Mouse (Mus musculus) neural tube, embryonic 12.5 days (tissue): Measurements from ENCODE around the gene Phc2. TPM values are rescaled to one million over a fixed set of nuclear protein-coding genes. Genes with fewer than 3 reads are reported as not detected.

ENCODE experiments used
- ATAC-seq: fragments of 200-750 bp; cut with Nextera tagmentation; 2 replicates; pipeline ENCODE4 v1.8.0; 2017; ENCODE audit warnings: low read depth, mild to moderate bottlenecking, moderate TSS enrichment, moderate library complexity; ENCODE audit not compliant: low FRiP score
- H3K27ac ChIP-seq: fragments of 300-500 bp; sonication (generic); 2 replicates; pipeline ENCODE4 v1.5.1; 2016
- H3K27me3 ChIP-seq: fragments of 300-500 bp; sonication (generic); replicated peaks from 2 replicates; pipeline ENCODE4 v1.6.1; 2016; ENCODE audit warnings: mild to moderate bottlenecking
- H3K36me3 ChIP-seq: fragments of 300-500 bp; sonication (generic); 2 replicates; pipeline ENCODE4 v1.6.1; 2016; ENCODE audit warnings: mild to moderate bottlenecking
- H3K4me1 ChIP-seq: fragments of 300-500 bp; sonication (generic); 2 replicates; pipeline ENCODE4 v1.6.1; 2016
- H3K4me2 ChIP-seq: fragments of 300-500 bp; sonication (generic); replicated peaks from 2 replicates; pipeline ENCODE4 v1.6.1; 2016; ENCODE audit warnings: mild to moderate bottlenecking
- H3K4me3 ChIP-seq: fragments of 300-500 bp; sonication (generic); 2 replicates; pipeline ENCODE4 v1.5.1; 2016
- H3K9ac ChIP-seq: fragments of 300-500 bp; sonication (generic); 2 replicates; pipeline ENCODE4 v1.6.1; 2016; ENCODE audit warnings: mild to moderate bottlenecking
- H3K9me3 ChIP-seq: fragments of 300-500 bp; sonication (generic); 2 replicates; pipeline ENCODE4 v1.6.1; 2016; ENCODE audit warnings: mild to moderate bottlenecking
- WGBS: fragments of 180-500 bp; shearing (Covaris S2); methylation state at CpG from one replicate; pipeline ENCODE4 v1.1.7; 2016; 5-methylcytosine and 5-hydroxymethylcytosine counted together
- polyA plus RNA-seq: library from polyadenylated mRNA; unstranded; fragments of >200 nt; fragmentation: Nextera tagmentation; extraction: Ambion mirVana; gene quantifications from 2 replicates; pipeline ENCODE4 v1.2.1, GENCODE M21; 2016

Gene Phc2
- polyA plus RNA-seq, 1 experiment from 2014 or later: 167 TPM

- H3K4me2 ChIP-seq: 0 out of 2 replicates have a peak overlapping the region, but pooled peaks have one; percentile 7
- no peak overlapping the region for H3K27ac ChIP-seq
- H3K4me1 ChIP-seq: peaks cover 68% of the 10 kb centered on the region
These were observed 147.4 kb downstream of the Phc2 start for GRCm38 (mm10) chr4:128801675-128802465.

More at GRCm38 (mm10) chr4:128801675-128802465, 147.4 kb downstream of the Phc2 start:
- H3K27me3 ChIP-seq: no peaks in the 10 kb centered on the region
- ATAC-seq: no peak
- H3K4me3 ChIP-seq: no peak overlapping the region
- H3K9me3 ChIP-seq: no peaks in the 10 kb centered on the region
- 66% methylated on average over 9 of the region's 9 CpGs for WGBS
- no peaks in the 10 kb centered on the region for H3K36me3 ChIP-seq
- H3K9ac ChIP-seq: 0 out of 2 replicates have a peak overlapping the region, but pooled peaks have one; percentile 13

Other genes starting within 250 kb of the Phc2 start
- gene Zscan20, start 44.6 kb upstream of the Phc2 start, polyA plus RNA-seq: 7.1 and 8.1 TPM in 2 replicates
- gene Tlr12, start 36.1 kb upstream of the Phc2 start, polyA plus RNA-seq: 1.00 and 1.4 TPM in 2 replicates
- gene A3galt2, start 100.7 kb downstream of the Phc2 start, polyA plus RNA-seq: 0.46 and 0.54 TPM in 2 replicates
- gene Zfp362, start 151.3 kb downstream of the Phc2 start, polyA plus RNA-seq: 45.5 and 51.3 TPM in 2 replicates
- gene Trim62, start 228.9 kb downstream of the Phc2 start, polyA plus RNA-seq: 25.2 and 30.6 TPM in 2 replicates